Mouse (Mus musculus) liver, embryonic 14.5 days (tissue): Measurements from ENCODE around the gene Chrd.
A peak's percentile ranks its signal among the peaks of the same experiment; 100 is the strongest.

Source experiments
- CTCF ChIP-seq: IDR thresholded peaks from 2 replicates; pipeline ENCODE4 v1.5.1; 2016; ENCODE audit warnings: antibody characterized with exemption, low read depth, control low read depth
- EP300 ChIP-seq: IDR thresholded peaks from 2 replicates; pipeline ENCODE4 v1.6.1; 2016; ENCODE audit warnings: antibody characterized with exemption, low read depth

- TF ChIP-seq CTCF, result peak; percentile 4; the same call in 1 of the 2 replicates
- no peak for TF ChIP-seq EP300
Measured at GRCm38 (mm10) chr16:20715976-20716840, 16.7 kb upstream of the Chrd start.
